Mouse (Mus musculus) gastrocnemius, postnatal 36 days (tissue): ENCODE measurements around the gene Helq. TPM values are rescaled to one million over a fixed set of nuclear protein-coding genes. Genes with fewer than 3 reads are reported as not detected.

Experiments used
- DNase-seq, 2 experiments: peaks; one replicate each; pipeline ENCODE4 v3.0.0; 2022
- intact Hi-C: fragments of 180-260 bp; cut with DNase I; formaldehyde crosslinking; loops from one replicate; pipeline ENCODE4 v1.15.1; 2025
- long read RNA-seq, 2 experiments: library from polyadenylated mRNA; stranded (forward); transcript quantifications; one replicate each; pipeline ENCODE4 v2.0.0; 2021
- total RNA-seq, 2 experiments: library from RNA; stranded (reverse); gene quantifications; 2 replicates each; pipeline ENCODE4 v1.2.3; 2021

Gene Helq
- total RNA-seq: 1 to 10 TPM; 6.2 to 8.9 TPM
- long read RNA-seq, experiment 1, partial matches to known transcripts: 4 of 7 reads
- long read RNA-seq, experiment 1, other reads (novel, unspliced or antisense): 1 of 7 reads
- long read RNA-seq, experiment 2, partial matches to known transcripts: 2 of 6 reads
- long read RNA-seq, experiment 2, other reads (novel, unspliced or antisense): 3 of 6 reads

GRCm38 (mm10) chr5:100798165-100798860 is at the start of gene Helq, which contains the start of gene Mrps18c:
Gene Helq (minus strand): TSS chr5:100798598.
Gene Mrps18c (plus strand): TSS chr5:100798627.
- peak; percentile 80 to 84 for DNase-seq
- intact Hi-C loops: no loop called here

- intact Hi-C loops: no loop called here
- DNase-seq: no peak
Observed at GRCm38 (mm10) chr5:100847143-100847542, 48.7 kb upstream of the Helq start.

- intact Hi-C loops: no loop called here
- no peak for DNase-seq
Observed at GRCm38 (mm10) chr5:100846599-100846920, 48.2 kb upstream of the Helq start.

GRCm38 (mm10) chr5:100845848-100846598 is 47.6 kb upstream of the Helq start:
- intact Hi-C loops: no loop called here
- peak; percentile 69 to 72 for DNase-seq

GRCm38 (mm10) chr5:100845485-100845847 is 47.1 kb upstream of the Helq start, which contains the start of gene Gpat3:
Gene Gpat3 (plus strand): TSS chr5:100845713.
- peak; percentile 14 to 22 for DNase-seq
- intact Hi-C loops: no loop called here

- no peak for DNase-seq
- intact Hi-C loops: no loop called here
Observed at GRCm38 (mm10) chr5:100844485-100844884, 46.1 kb upstream of the Helq start.

- no peak for DNase-seq
- intact Hi-C loops: no loop called here
Observed at GRCm38 (mm10) chr5:100837907-100838306, 39.5 kb upstream of the Helq start.

GRCm38 (mm10) chr5:100835862-100836538 is 37.6 kb upstream of the Helq start:
- intact Hi-C loops: no loop called here
- no peak for DNase-seq

- intact Hi-C loops: no loop called here
- DNase-seq: no peak
Observed at GRCm38 (mm10) chr5:100833841-100834240, 35.4 kb upstream of the Helq start.

GRCm38 (mm10) chr5:100832680-100833079 is 34.3 kb upstream of the Helq start:
- intact Hi-C loops: no loop called here

GRCm38 (mm10) chr5:100828701-100829100 is 30.3 kb upstream of the Helq start:
- no peak for DNase-seq
- intact Hi-C loops: loop anchor here (2.0 kb wide), 1 partner anchor 86 kb away; no protein-coding TSS in a partner anchor

More at GRCm38 (mm10) chr5:100832680-100833079, 34.3 kb upstream of the Helq start:
- no peak for DNase-seq

- intact Hi-C loops: no loop called here
- DNase-seq: no peak
Observed at GRCm38 (mm10) chr5:100826531-100826930, 28.1 kb upstream of the Helq start.

- no peak for DNase-seq
- intact Hi-C loops: no loop called here
Observed at GRCm38 (mm10) chr5:100825975-100826374, 27.6 kb upstream of the Helq start.

- intact Hi-C loops: no loop called here
- no peak for DNase-seq
Observed at GRCm38 (mm10) chr5:100822826-100823225, 24.4 kb upstream of the Helq start.

- intact Hi-C loops: no loop called here
Observed at GRCm38 (mm10) chr5:100821375-100821774, 23.0 kb upstream of the Helq start.

GRCm38 (mm10) chr5:100820483-100821184 is 22.2 kb upstream of the Helq start, which contains the start of gene Abraxas1:
Gene Abraxas1 (minus strand): TSS chr5:100820965.
- intact Hi-C loops: no loop called here

More at GRCm38 (mm10) chr5:100821375-100821774, 23.0 kb upstream of the Helq start:
- no peak for DNase-seq

GRCm38 (mm10) chr5:100819568-100820480 is 21.4 kb upstream of the Helq start:
- intact Hi-C loops: no loop called here
- DNase-seq: no peak

More at GRCm38 (mm10) chr5:100820483-100821184, 22.2 kb upstream of the Helq start, which contains the start of gene Abraxas1:
- peak; percentile 74 to 78 for DNase-seq

- intact Hi-C loops: no loop called here
- no peak for DNase-seq
Observed at GRCm38 (mm10) chr5:100818341-100818740, 19.9 kb upstream of the Helq start.

GRCm38 (mm10) chr5:100794084-100794483 is 4.3 kb downstream of the Helq start:
- intact Hi-C loops: no loop called here
- DNase-seq: no peak
